Mouse (Mus musculus): Measurements from ENCODE around the gene Socs7.

GRCm38 (mm10) chr11:97350035-97350434, 12.3 kb upstream of the Socs7 start:
- TF ChIP-seq CTCF (IDR thresholded peaks at IDR 0.05; ENCODE audit: borderline replicate concordance, control insufficient read depth, extremely low read depth, insufficient read depth, low read length, poor library complexity): no peak
- TF ChIP-seq POLR2A (IDR thresholded peaks at IDR 0.05; ENCODE audit: control insufficient read depth, extremely low read depth, insufficient read depth, low read length, poor library complexity): no peak
